Mouse (Mus musculus) adipocyte (in vitro differentiated cells): Measurements from ENCODE around the gene Wnt5b.

Experiments used
- DNase-seq: peaks from one replicate; pipeline ENCODE4 v3.0.0-alpha.2; 2016; ENCODE audit warnings: low spot score

Gene Wnt5b

GRCm38 (mm10) chr6:119387801-119388649, 156.1 kb downstream of the Wnt5b start:
- DNase-seq: peak; percentile 62

GRCm38 (mm10) chr6:119386821-119387220, 157.3 kb downstream of the Wnt5b start:
- no peak for DNase-seq

DNA sequence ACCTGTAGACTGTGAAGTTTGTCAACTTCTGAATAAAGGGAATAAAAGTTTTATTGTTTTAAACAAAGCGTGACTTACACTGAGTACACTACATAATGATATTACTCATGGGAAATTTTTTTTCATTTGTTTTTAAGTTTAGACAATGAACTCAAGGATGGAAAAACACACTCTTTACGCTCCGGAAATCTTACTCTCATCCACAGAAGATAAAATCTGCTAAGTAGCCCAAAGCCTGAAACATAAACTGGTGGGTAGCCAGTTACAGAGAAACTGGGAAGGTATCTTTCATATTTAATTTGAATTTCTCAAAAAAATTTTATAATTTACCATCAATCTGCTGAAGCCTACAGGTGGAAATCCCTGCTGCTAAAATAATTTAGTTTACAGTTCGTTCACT, 157.7 kb downstream of the Wnt5b start:
- no peak for DNase-seq

DNA sequence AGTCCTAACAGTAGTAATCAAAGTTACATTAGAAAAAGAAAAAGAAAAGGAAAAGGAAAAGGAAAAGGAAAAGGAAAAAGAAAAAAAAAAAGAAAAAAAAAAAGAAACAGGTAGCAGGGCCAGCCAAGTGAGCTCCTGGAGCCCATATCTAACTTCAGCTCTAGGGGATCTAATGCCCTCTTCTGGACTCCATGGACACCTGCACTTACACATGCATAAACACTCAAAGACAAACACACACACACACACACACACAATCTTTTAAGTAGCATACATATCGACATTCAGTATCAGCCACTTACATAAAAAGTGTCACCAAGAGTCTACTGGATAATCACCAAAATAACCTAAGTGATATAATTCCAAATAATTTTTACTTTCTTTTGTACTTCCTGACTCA, 158.5 kb downstream of the Wnt5b start:
- no peak for DNase-seq
